Mouse (Mus musculus) lung, adult 2 months (tissue): ENCODE data around the gene Sp3.

Experiments
- CTCF ChIP-seq: fragments of 200-500 bp; IDR thresholded peaks from 2 replicates; pipeline ENCODE4 v1.5.1; 2011; ENCODE audit warnings: mild to moderate bottlenecking, low read length, control low read depth; ENCODE audit not compliant: insufficient read depth
- POLR2A ChIP-seq: fragments of 200-500 bp; IDR thresholded peaks from 2 replicates; pipeline ENCODE4 v1.6.1; 2011; ENCODE audit warnings: low read depth, mild to moderate bottlenecking, control low read depth, low read length, borderline replicate concordance; ENCODE audit errors: extremely low read depth

DNA sequence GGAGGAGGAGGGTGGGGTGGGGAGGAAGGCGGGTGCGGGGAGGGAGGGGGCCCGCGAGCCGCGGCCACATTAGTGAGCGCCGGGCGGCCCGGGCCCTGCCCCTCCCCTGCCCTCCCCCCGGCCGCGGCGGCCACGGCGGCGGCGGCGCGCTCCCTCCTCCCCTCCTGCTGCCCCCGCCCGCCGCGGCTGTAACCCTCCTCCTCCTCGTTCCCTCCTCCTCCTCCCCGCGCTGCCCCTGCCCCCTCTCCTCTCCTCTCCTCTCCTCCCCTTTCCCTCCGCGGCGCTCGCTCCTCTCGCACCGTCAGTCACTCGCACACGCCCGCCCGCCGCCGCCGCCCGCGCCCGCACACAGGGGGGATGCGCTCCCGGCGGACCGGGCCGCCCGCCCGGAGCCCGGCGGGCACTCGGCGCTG, 581 bp downstream of the Sp3 start:
- TF ChIP-seq CTCF, result no peak
- 0 out of 2 replicates have a peak, but pooled peaks have one; percentile 55 for TF ChIP-seq POLR2A
